Mouse (Mus musculus): ENCODE data around the gene Dapk2. TPM values are rescaled to one million over a fixed set of nuclear protein-coding genes. Genes with fewer than 3 reads are reported as not detected.

Gene Dapk2
- polyA plus RNA-seq, 1 experiment from 2014 or later = 5.9 TPM

DNA sequence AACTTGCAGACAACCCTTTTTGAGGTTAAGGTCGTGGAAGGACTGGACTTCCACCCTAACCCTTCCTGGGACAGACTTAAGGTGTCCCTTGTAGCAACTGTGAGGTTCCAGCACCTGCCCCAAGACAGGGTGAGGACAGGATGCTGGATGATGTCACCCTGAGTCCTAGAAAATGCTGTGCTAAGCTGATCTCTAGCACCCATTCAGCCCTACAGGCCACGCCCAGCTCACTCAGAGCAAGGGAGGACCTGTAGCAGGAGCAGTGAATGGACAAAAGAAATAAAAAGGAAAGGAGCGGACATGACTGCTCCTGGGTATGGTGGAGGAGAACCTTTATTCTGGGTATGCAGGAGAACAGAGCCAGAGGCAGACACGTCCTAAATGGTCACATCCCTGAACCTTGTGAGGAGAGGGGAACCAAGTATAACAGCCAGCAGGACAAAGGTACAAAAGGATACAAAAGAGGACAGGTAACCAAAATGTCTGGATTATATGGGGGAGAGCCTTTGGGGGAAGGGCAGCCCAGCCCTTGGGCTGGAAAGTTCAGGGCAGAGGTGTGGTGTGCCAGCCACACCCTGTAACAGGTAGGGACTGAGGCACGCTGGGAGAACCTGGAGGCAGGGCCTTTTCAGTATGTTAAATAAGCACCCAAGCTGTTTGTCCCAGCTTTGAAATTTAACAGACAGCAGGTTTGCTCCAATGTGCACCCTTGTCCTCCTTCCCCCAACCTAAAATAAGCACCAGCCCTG is 67.9 kb downstream of the Dapk2 start:
- WGBS = 67% methylated on average over 5 of the region's 5 CpGs

DNA sequence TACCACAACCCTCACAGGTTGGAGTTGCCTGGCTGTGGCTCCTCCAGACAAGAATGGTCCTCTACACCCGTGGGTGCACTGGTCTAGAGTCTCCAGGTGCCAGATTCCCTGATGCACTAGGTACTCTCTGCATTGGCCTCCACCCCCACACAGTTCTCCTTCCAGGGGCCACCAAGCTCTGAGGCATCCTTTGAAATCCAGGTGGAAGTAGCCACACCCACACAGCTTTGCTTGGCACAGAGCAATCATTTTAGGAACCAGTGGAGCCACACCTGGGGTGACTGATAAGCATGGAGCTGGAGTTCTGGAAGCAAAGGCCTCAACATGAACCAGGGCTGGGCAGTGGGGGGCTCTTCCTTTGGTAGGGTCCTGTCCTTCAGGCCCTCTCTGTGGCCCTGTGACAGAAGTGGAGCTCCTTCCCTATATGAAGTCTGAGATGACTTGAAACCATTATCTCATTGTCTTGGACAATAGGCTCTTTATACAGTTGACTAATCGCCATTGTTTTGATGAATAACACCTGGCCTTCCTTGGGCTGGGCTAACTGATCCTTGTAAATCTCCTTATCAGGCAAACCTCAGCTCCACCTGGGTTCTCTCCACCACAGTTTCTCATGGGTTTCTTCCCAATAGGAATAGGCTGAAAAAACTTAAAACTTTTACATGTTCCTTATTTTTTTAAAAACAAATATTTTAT is 70.6 kb downstream of the Dapk2 start:
- H3K4me1 ChIP-seq (ENCODE audit: insufficient read depth) = no peaks in the 10 kb centered on the region
- no peak overlapping the region for H3K27ac ChIP-seq (ENCODE audit: low read depth)
- H3K27me3 ChIP-seq (ENCODE audit: insufficient read depth, low read length) = no peaks in the 10 kb centered on the region
- no peaks in the 10 kb centered on the region for H3K9me3 ChIP-seq (ENCODE audit: low read depth, low read length)
- H3K4me3 ChIP-seq (ENCODE audit: low read depth, low read length) = no peak overlapping the region
- no peak for TF ChIP-seq CTCF (IDR thresholded peaks at IDR 0.05; ENCODE audit: low read depth)
- no peaks in the 10 kb centered on the region for H3K36me3 ChIP-seq (ENCODE audit: insufficient read depth)
- DNase-seq = no peak
- WGBS = 55% methylated on average over 2 of the region's 2 CpGs
- H3K4me2 ChIP-seq = no peak overlapping the region
- ATAC-seq (ENCODE audit: insufficient read depth) = no peak
- no peak overlapping the region for H3K9ac ChIP-seq

More for the DNA sequence above, 67.9 kb downstream of the Dapk2 start:
- Histone ChIP-seq H3K9me3 (ENCODE audit: low read depth, low read length) (no peaks in the 10 kb centered on the region), H3K4me1 (ENCODE audit: insufficient read depth) (no peaks in the 10 kb centered on the region), H3K27ac (ENCODE audit: low read depth) (no peak overlapping the region), H3K4me3 (ENCODE audit: low read depth, low read length) (no peak overlapping the region), H3K27me3 (ENCODE audit: insufficient read depth, low read length) (no peaks in the 10 kb centered on the region), H3K9ac (no peak overlapping the region), H3K36me3 (ENCODE audit: insufficient read depth) (no peaks in the 10 kb centered on the region), H3K4me2 (no peak overlapping the region)
- ATAC-seq (ENCODE audit: insufficient read depth) (no peak), DNase-seq (no peak)
- no peak for TF ChIP-seq CTCF (IDR thresholded peaks at IDR 0.05; ENCODE audit: low read depth)

DNA sequence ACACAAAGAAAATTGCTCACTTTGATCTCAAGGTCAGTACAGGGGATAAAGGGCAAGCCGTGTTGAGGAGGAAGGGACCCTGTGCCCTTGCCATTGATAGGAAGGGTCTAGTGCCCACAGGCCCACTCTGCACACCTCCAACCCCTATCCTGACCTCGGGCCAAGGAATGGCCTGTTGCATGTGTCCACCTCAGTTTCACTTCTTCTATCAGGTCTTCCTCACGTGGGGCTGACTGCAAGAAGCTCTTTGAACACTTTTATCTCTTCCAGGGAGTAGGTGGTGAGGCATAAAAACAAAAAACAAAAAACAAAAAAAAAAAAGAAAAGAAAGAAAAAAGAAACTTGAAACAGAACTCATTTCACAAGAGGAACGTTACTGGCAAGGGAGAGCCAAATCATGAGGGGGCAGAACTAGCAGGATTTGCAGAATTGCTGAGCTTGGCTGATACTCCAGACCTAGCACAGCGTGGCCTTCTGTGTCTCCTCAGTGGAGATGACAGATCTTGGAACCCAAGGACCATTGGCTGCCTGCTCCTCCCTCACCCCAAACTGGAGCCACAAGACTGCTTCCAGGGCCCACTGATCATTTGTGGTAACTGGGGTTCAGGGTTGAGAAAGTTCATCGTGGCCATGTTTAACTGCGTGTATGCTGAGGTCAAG is 73.9 kb downstream of the Dapk2 start:
- Histone ChIP-seq H3K36me3 (ENCODE audit: insufficient read depth) (no peaks in the 10 kb centered on the region), H3K27ac (ENCODE audit: low read depth) (no peak overlapping the region), H3K4me1 (ENCODE audit: insufficient read depth) (no peaks in the 10 kb centered on the region), H3K27me3 (ENCODE audit: insufficient read depth, low read length) (no peaks in the 10 kb centered on the region), H3K4me2 (no peak overlapping the region), H3K9me3 (ENCODE audit: low read depth, low read length) (no peaks in the 10 kb centered on the region), H3K9ac (no peak overlapping the region), H3K4me3 (ENCODE audit: low read depth, low read length) (no peak overlapping the region)
- no peak for DNase-seq
- no peak for ATAC-seq (ENCODE audit: insufficient read depth)
- TF ChIP-seq CTCF (IDR thresholded peaks at IDR 0.05; ENCODE audit: low read depth) = no peak
- 73% methylated on average over 7 of the region's 7 CpGs for WGBS

DNA sequence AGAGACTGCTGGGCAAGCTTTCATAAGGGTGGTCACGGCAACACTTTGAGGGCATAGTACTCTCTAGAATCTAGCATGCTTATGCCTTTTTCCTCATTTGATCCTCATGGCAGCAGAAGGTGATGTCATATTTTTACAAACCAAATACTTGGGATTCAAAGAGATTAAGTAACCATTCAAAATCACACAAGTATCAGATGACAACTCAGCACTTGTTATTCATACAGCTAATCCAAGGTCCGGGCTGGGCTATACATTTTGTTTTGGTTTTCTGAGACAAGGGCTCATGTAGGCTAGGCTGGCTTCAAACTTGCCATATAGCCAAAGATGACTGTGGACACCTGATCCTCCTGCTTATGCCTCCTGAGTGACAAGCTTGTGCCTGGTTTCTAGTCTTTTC is 78.6 kb downstream of the Dapk2 start:
- Histone ChIP-seq H3K4me1 (ENCODE audit: insufficient read depth) (0 out of 2 replicates have a peak, but pooled peaks cover 4% of the 10 kb centered on the region), H3K27me3 (ENCODE audit: insufficient read depth, low read length) (no peaks in the 10 kb centered on the region), H3K36me3 (ENCODE audit: insufficient read depth) (no peaks in the 10 kb centered on the region), H3K4me2 (no peak overlapping the region), H3K9ac (no peak overlapping the region), H3K4me3 (ENCODE audit: low read depth, low read length) (no peak overlapping the region), H3K9me3 (ENCODE audit: low read depth, low read length) (no peaks in the 10 kb centered on the region), H3K27ac (ENCODE audit: low read depth) (no peak overlapping the region)
- no peak for TF ChIP-seq CTCF (IDR thresholded peaks at IDR 0.05; ENCODE audit: low read depth)
- DNase-seq (no peak), ATAC-seq (ENCODE audit: insufficient read depth) (no peak)
- 40% methylated on average over 2 of the region's 2 CpGs for WGBS

DNA sequence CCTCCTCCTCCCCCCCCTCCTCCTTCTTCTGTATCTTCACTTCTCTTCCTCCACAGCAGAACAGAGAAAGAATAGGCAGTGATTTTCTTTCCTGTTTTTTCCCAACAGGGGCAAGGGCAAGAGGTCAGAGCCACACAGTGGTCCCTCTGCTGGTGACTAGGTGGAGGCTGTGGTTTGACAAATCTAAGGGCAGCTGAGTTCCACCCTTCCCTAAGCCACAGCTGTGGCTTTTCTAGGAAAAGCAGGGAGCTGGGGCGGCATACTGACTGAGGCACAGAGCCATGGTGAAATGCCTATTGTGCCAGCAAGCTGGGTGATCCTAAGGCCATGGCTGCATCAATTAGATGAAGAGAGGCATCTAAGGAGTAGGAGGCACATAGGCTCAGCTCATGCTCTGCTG is 79.7 kb downstream of the Dapk2 start:
- 71% methylated on average over 1 of the region's 1 CpGs for WGBS
- Histone ChIP-seq H3K4me1 (ENCODE audit: insufficient read depth) (0 out of 2 replicates have a peak, but pooled peaks cover 5% of the 10 kb centered on the region), H3K9ac (no peak overlapping the region), H3K36me3 (ENCODE audit: insufficient read depth) (no peaks in the 10 kb centered on the region), H3K4me3 (ENCODE audit: low read depth, low read length) (no peak overlapping the region), H3K27me3 (ENCODE audit: insufficient read depth, low read length) (no peaks in the 10 kb centered on the region), H3K4me2 (no peak overlapping the region), H3K9me3 (ENCODE audit: low read depth, low read length) (no peaks in the 10 kb centered on the region), H3K27ac (ENCODE audit: low read depth) (no peak overlapping the region)
- ATAC-seq (ENCODE audit: insufficient read depth) = no peak
- DNase-seq = no peak
- no peak for TF ChIP-seq CTCF (IDR thresholded peaks at IDR 0.05; ENCODE audit: low read depth)

DNA sequence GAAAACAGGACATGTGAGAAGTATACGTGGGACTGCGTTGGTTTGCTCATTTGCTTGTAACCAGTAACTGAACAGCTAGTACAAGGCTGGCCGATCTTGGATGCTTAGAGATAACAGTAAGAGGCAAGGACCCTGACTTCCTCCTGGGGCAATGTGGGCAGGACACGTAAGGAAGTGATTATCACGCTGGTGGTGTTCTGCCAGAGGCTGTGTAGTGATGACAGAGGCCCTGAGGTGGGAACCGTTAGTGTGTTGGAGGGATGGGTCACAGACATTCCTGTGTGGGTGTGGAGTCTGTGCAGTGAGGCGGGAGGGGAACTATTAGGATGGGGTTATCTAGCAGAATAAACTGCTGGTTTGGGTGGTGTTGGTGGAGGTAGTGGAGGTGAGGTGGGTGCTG is 81.2 kb downstream of the Dapk2 start:
- 62% methylated on average over 7 of the region's 7 CpGs for WGBS
- no peak overlapping the region for H3K4me2 ChIP-seq
- no peak overlapping the region for H3K4me3 ChIP-seq (ENCODE audit: low read depth, low read length)
- 0 out of 2 replicates have a peak, but pooled peaks cover 5% of the 10 kb centered on the region for H3K4me1 ChIP-seq (ENCODE audit: insufficient read depth)
- no peaks in the 10 kb centered on the region for H3K36me3 ChIP-seq (ENCODE audit: insufficient read depth)
- no peak for DNase-seq
- no peaks in the 10 kb centered on the region for H3K27me3 ChIP-seq (ENCODE audit: insufficient read depth, low read length)
- no peak for ATAC-seq (ENCODE audit: insufficient read depth)
- no peak overlapping the region for H3K9ac ChIP-seq
- H3K27ac ChIP-seq (ENCODE audit: low read depth) = no peak overlapping the region
- H3K9me3 ChIP-seq (ENCODE audit: low read depth, low read length) = no peaks in the 10 kb centered on the region
- TF ChIP-seq CTCF (IDR thresholded peaks at IDR 0.05; ENCODE audit: low read depth) = no peak

DNA sequence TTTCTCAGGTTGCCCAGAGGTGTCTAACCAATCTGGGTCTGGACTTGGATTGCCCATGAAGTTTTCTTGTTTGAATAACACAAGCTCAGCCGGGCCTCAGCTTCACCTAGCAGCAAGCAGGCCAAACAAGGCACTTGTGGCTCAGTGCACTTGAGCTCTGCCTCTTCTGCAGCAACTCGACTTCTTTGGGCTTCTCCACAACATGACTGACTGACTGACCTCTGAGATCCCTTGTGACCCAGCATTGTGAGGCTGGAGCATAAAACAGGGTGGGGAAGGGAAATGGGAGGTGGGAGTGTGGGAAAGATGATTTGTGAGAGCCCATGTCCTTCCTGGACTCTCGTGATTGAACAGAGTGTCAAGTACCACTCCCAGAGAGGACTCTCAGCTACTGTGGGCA is 81.7 kb downstream of the Dapk2 start:
- Histone ChIP-seq H3K9me3 (ENCODE audit: low read depth, low read length) (no peaks in the 10 kb centered on the region), H3K27ac (ENCODE audit: low read depth) (no peak overlapping the region), H3K27me3 (ENCODE audit: insufficient read depth, low read length) (no peaks in the 10 kb centered on the region), H3K9ac (no peak overlapping the region), H3K4me2 (no peak overlapping the region), H3K4me3 (ENCODE audit: low read depth, low read length) (no peak overlapping the region), H3K4me1 (ENCODE audit: insufficient read depth) (0 out of 2 replicates have a peak, but pooled peaks cover 5% of the 10 kb centered on the region), H3K36me3 (ENCODE audit: insufficient read depth) (no peaks in the 10 kb centered on the region)
- TF ChIP-seq CTCF (IDR thresholded peaks at IDR 0.05; ENCODE audit: low read depth) = no peak
- ATAC-seq (ENCODE audit: insufficient read depth) (no peak), DNase-seq (no peak)
- 35% methylated on average over 3 of the region's 3 CpGs for WGBS

Measured in lung, embryonic 14.5 days (tissue).